Mouse (Mus musculus) duodenum, adult 2 months (tissue): Measurements from ENCODE around the gene Olfr738. TPM values are rescaled to one million over a fixed set of nuclear protein-coding genes. Genes with fewer than 3 reads are reported as not detected.

ENCODE experiments used
- polyA plus RNA-seq: library from polyadenylated mRNA; depleted of rRNA; stranded (reverse); fragments of >200 nt; gene quantifications from 2 replicates; pipeline ENCODE4 v1.2.3, GENCODE M21; 2012; ENCODE audit warnings: low replicate concordance; rRNA removed

Gene Olfr738
- not detected in 2 replicates for polyA plus RNA-seq

GRCm38 (mm10) chr14:50407268-50407667 is at the start of gene Olfr738:
Gene Olfr738, plus strand, starts transcription at chr14:50407568.

GRCm38 (mm10) chr14:50357593-50357992 is 49.8 kb upstream of the Olfr738 start, which contains the start of gene Tlr11:
Gene Tlr11, plus strand, starts transcription at chr14:50357914.

DNA sequence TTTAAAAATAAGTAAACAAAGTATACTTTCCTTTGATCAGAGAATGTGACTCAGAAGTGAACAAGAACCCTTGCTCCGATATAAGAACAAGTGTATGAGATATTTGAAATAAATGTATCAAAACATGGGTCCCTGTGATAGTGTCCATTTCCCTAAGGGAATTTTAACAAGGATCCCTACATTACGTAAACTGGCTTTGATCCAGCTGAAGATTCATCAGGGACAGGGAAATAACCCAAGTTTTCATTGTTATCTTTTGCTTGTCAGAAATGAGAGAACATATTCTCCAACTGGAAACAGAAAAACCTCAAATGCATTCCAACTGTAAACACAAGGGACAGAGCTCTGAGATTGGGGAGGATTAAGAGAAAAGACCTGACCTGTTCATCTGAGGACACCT is 26.5 kb upstream of the Olfr738 start, which contains the start of gene Olfr736:
Gene Olfr736, plus strand, starts transcription at position 301 of the 400 bp plus-strand sequence.

GRCm38 (mm10) chr14:50418326-50418725 is 11.0 kb downstream of the Olfr738 start, which contains the start of gene Olfr739:
Gene Olfr739, plus strand, starts transcription at chr14:50418626.

DNA sequence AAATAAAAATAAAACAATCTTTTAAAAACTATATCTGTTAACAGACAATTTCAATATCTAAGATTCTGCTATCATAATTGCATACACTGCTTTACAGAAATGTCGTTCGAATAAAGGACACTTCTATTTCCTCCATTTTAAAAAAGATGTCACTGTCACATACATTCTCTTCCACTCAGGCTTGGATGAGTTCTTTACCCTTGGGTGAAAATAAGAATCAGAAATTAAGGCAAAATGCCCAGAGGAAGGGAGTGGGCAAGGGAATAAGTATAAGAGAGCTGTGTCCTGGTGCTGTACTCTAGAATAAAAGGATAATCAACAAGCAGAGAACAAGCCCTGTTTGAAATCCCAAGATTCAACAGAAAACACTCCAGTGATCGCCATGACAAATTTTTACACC is 37.9 kb downstream of the Olfr738 start, which contains the start of gene Olfr740:
Gene Olfr740, plus strand, starts transcription at position 301 of the 400 bp plus-strand sequence.

Other genes with a start within 250 kb of the Olfr738 start
- gene Olfr730, start 219.4 kb upstream of the Olfr738 start, polyA plus RNA-seq, result not detected in 2 replicates
- not detected in 2 replicates for gene Olfr731, start 165.7 kb upstream of the Olfr738 start, polyA plus RNA-seq
- not detected in 2 replicates for gene Olfr732, start 123.4 kb upstream of the Olfr738 start, polyA plus RNA-seq
- not detected in 2 replicates for gene Olfr733, start 106.0 kb upstream of the Olfr738 start, polyA plus RNA-seq
- not detected in 2 replicates for gene Olfr734, start 80.8 kb upstream of the Olfr738 start, polyA plus RNA-seq
- not detected in 2 replicates for gene Olfr735, start 58.7 kb upstream of the Olfr738 start, polyA plus RNA-seq
- gene Tlr11, start 49.7 kb upstream of the Olfr738 start, polyA plus RNA-seq, result 0.12 TPM in 2 replicates
- not detected in 2 replicates for gene Olfr736, start 26.4 kb upstream of the Olfr738 start, polyA plus RNA-seq
- not detected in 2 replicates for gene Olfr739, start 11.1 kb downstream of the Olfr738 start, polyA plus RNA-seq
- gene Olfr740, start 38.0 kb downstream of the Olfr738 start, polyA plus RNA-seq, result not detected in 2 replicates
- not detected in 2 replicates for gene Olfr741, start 65.2 kb downstream of the Olfr738 start, polyA plus RNA-seq
- not detected in 2 replicates for gene Olfr742, start 96.0 kb downstream of the Olfr738 start, polyA plus RNA-seq
- gene Olfr743, start 114.3 kb downstream of the Olfr738 start, polyA plus RNA-seq, result not detected in 2 replicates
- gene Olfr744, start 207.3 kb downstream of the Olfr738 start, polyA plus RNA-seq, result not detected in 2 replicates
- gene Olfr745, start 231.8 kb downstream of the Olfr738 start, polyA plus RNA-seq, result not detected in 2 replicates
- not detected in 2 replicates for gene Olfr746, start 239.5 kb downstream of the Olfr738 start, polyA plus RNA-seq